In genomic region chr15:96642436-96643405, GRCm38 (mm10) we compare ENCODE assay signal across 8 mouse cellular contexts. TPM values are rescaled to one million over a fixed set of nuclear protein-coding genes. Genes with fewer than 3 reads are reported as not detected.
DNase-seq lines count a peak whose midpoint lies in the region; ATAC-seq and TF ChIP-seq lines count a peak whose summit lies in the region.

Gene Slc38a1, minus strand, starts transcription at chr15:96642913.

- ATAC-seq in inflammation-experienced regulatory T-cells, adult 6 months, result peak; percentile 6
- peak; percentile 76 for ATAC-seq in limb, embryonic 13.5 days (ENCODE audit: low FRiP score, low read depth)
- ATAC-seq in midbrain, embryonic 14.5 days (ENCODE audit: low FRiP score, low TSS enrichment), result peak; percentile 81

- 0 out of 2 replicates have a peak, but pooled peaks cover 2% of the 10 kb centered on the region for H3K27me3 ChIP-seq in kidney, adult 2 months (replicated peaks; ENCODE audit: control insufficient read depth, insufficient read depth, low read length)
- no peaks in the 10 kb centered on the region for H3K27me3 ChIP-seq in limb, embryonic 13.5 days
- H3K27me3 ChIP-seq in midbrain, embryonic 14.5 days (ENCODE audit: control insufficient read depth, insufficient read depth, low read length), result no peaks in the 10 kb centered on the region

- peak within 1 kb of the TSS; percentile 96 for H3K9ac ChIP-seq in limb, embryonic 13.5 days
- peak within 1 kb of the TSS; percentile 99 for H3K9ac ChIP-seq in midbrain, embryonic 14.5 days (replicated peaks; ENCODE audit: low read length)

- no peaks in the 10 kb centered on the region for H3K4me1 ChIP-seq in kidney, adult 2 months (ENCODE audit: control insufficient read depth, insufficient read depth, low read length)
- peaks cover 32% of the 10 kb centered on the region for H3K4me1 ChIP-seq in limb, embryonic 13.5 days
- peaks cover 33% of the 10 kb centered on the region for H3K4me1 ChIP-seq in midbrain, embryonic 14.5 days (ENCODE audit: control insufficient read depth, insufficient read depth, low read length)

- TF ChIP-seq CTCF in kidney, adult 2 months (conservative IDR thresholded peaks at IDR 0.05; ENCODE audit: insufficient read depth, insufficient read length, low read depth, low read length), result no peak

- peak within 1 kb of the TSS; percentile 87 for H3K4me2 ChIP-seq in limb, embryonic 13.5 days (replicated peaks)
- peak within 1 kb of the TSS; percentile 92 for H3K4me2 ChIP-seq in midbrain, embryonic 14.5 days (ENCODE audit: low read length)

- H3K9me3 ChIP-seq in limb, embryonic 13.5 days, result no peaks in the 10 kb centered on the region
- no peaks in the 10 kb centered on the region for H3K9me3 ChIP-seq in midbrain, embryonic 14.5 days (ENCODE audit: control insufficient read depth, low read length)

- peak; percentile 14 for DNase-seq in kidney, adult 2 months
- DNase-seq in kidney, adult 8-10 months, result no peak
- peak; percentile 73 for DNase-seq in cerebellum, adult 9-11 months
- peak; percentile 36 to 40 for DNase-seq in frontal cortex, postnatal 14 days (ENCODE audit: low spot score in 2 of 2)
- peak; percentile 88 for DNase-seq in midbrain, embryonic 14.5 days
- DNase-seq in spleen, postnatal 10 days (ENCODE audit: low spot score in 2 of 2), result peak; percentile 66 to 68

- H3K27ac ChIP-seq in kidney, adult 2 months (ENCODE audit: insufficient read depth, low read depth, low read length), result no peak within 1 kb of the TSS
- H3K27ac ChIP-seq in limb, embryonic 13.5 days, result peak within 1 kb of the TSS; percentile 99
- peak within 1 kb of the TSS; percentile 100 for H3K27ac ChIP-seq in midbrain, embryonic 14.5 days (replicated peaks; ENCODE audit: low read depth, low read length)

- peak within 1 kb of the TSS; percentile 53 for H3K4me3 ChIP-seq in kidney, adult 2 months (ENCODE audit: insufficient read depth, low read depth, low read length)
- H3K4me3 ChIP-seq in limb, embryonic 13.5 days, result peak within 1 kb of the TSS; percentile 86
- H3K4me3 ChIP-seq in midbrain, embryonic 14.5 days (replicated peaks; ENCODE audit: low read depth, low read length), result peak within 1 kb of the TSS; percentile 88

- no peaks in the 10 kb centered on the region for H3K36me3 ChIP-seq in kidney, adult 2 months (ENCODE audit: control insufficient read depth, insufficient read depth, low read length)
- H3K36me3 ChIP-seq in limb, embryonic 13.5 days, result no peaks in the 10 kb centered on the region
- peaks cover under 1% of the 10 kb centered on the region; the same call in 1 of the 2 replicates for H3K36me3 ChIP-seq in midbrain, embryonic 14.5 days (ENCODE audit: control insufficient read depth, insufficient read depth, low read length)

- WGBS in kidney, adult 2 months, result 1% methylated on average over 68 of the region's 70 CpGs
- WGBS in limb, embryonic 13.5 days, result under 1% methylated on average over 57 of the region's 70 CpGs
- WGBS in midbrain, embryonic 14.5 days, result under 1% methylated on average over 61 of the region's 70 CpGs

- TF ChIP-seq POLR2A in kidney, adult 2 months (IDR thresholded peaks at IDR 0.05; ENCODE audit: low read depth, low read length), result no peak

RNA-seq across cellular contexts. Expression of gene Slc38a1, which starts in this region (rescaled TPM):
- 4.2 and 8.0 TPM in 2 replicates for polyA plus RNA-seq in kidney, adult 2 months (2012; rRNA removed)
- polyA plus RNA-seq in inflammation-experienced regulatory T-cells, adult 6 months (2017; shearing (Covaris generic)), result 10 to 100 TPM; 58.9 to 87.5 (median 79.1) TPM
- polyA plus RNA-seq in limb, embryonic 13.5 days (2015; fragmentation: Nextera tagmentation; extraction: Ambion mirVana), result 94.5 and 95.9 TPM in 2 replicates
- polyA plus RNA-seq in midbrain, embryonic 14.5 days (2014; fragmentation: Nextera tagmentation; extraction: Ambion mirVana), result 147 and 150 TPM in 2 replicates

Comparison
In these comparisons a context has a peak if more than half of its experiments do, and no peak if none do; other contexts are left out.
1. DNase-seq: peak in kidney, adult 2 months (single experiment), cerebellum, adult 9-11 months (single experiment), frontal cortex, postnatal 14 days (2 of 2), midbrain, embryonic 14.5 days (single experiment) and spleen, postnatal 10 days (2 of 2); none in kidney, adult 8-10 months (0 of 2).
2. ATAC-seq: peak in every context shown above with its lines; median percentile 81 in midbrain, embryonic 14.5 days; 76 in limb, embryonic 13.5 days; 6 in inflammation-experienced regulatory T-cells, adult 6 months.
3. Peak in every context shown above with its lines, with median percentiles within 50 percentile points of each other: H3K4me3 ChIP-seq.